Mouse (Mus musculus) hindbrain, embryonic 13.5 days (tissue): ENCODE measurements at regions not wholly inside any gene's neighbourhood (a gene's known extent, or its start where the extent isn't known, plus 50 kb on each side); places are given as distances from the start of the nearest gene placed in this dataset.

Experiments
- ATAC-seq: fragments of 200-750 bp; cut with Nextera tagmentation; 2 replicates; pipeline ENCODE4 v1.8.0; 2017; ENCODE audit warnings: moderate TSS enrichment; ENCODE audit not compliant: low FRiP score
- H3K27ac ChIP-seq: fragments of 300-500 bp; sonication (generic); 2 replicates; pipeline ENCODE4 v1.5.1; 2015; ENCODE audit warnings: inconsistent platforms, mild to moderate bottlenecking, moderate library complexity
- H3K27me3 ChIP-seq: fragments of 300-500 bp; sonication (generic); 2 replicates; pipeline ENCODE4 v1.6.1; 2015; ENCODE audit warnings: mild to moderate bottlenecking, inconsistent platforms
- H3K36me3 ChIP-seq: fragments of 300-500 bp; sonication (generic); 2 replicates; pipeline ENCODE4 v1.6.1; 2015; ENCODE audit warnings: mild to moderate bottlenecking, inconsistent platforms
- H3K4me1 ChIP-seq: fragments of 300-500 bp; sonication (generic); replicated peaks from 2 replicates; pipeline ENCODE4 v1.6.1; 2015; ENCODE audit warnings: inconsistent platforms
- H3K4me2 ChIP-seq: fragments of 300-500 bp; sonication (generic); 2 replicates; pipeline ENCODE4 v1.6.1; 2015; ENCODE audit warnings: inconsistent platforms, mild to moderate bottlenecking, moderate library complexity
- H3K4me3 ChIP-seq: fragments of 300-500 bp; sonication (generic); 2 replicates; pipeline ENCODE4 v1.5.1; 2015; ENCODE audit warnings: mild to moderate bottlenecking, inconsistent platforms
- H3K9ac ChIP-seq: fragments of 300-500 bp; sonication (generic); 2 replicates; pipeline ENCODE4 v1.6.1; 2015; ENCODE audit warnings: mild to moderate bottlenecking, inconsistent platforms
- H3K9me3 ChIP-seq: fragments of 300-500 bp; sonication (generic); 2 replicates; pipeline ENCODE4 v1.6.1; 2016; ENCODE audit warnings: inconsistent platforms
- WGBS: fragments of 180-500 bp; shearing (Covaris S2); methylation state at CpG from one replicate; pipeline ENCODE4 v1.1.7; 2015; 5-methylcytosine and 5-hydroxymethylcytosine counted together

GRCm38 (mm10) chr17:45318211-45319076 lies 115.1 kb downstream of the Cdc5l start:
- Histone ChIP-seq H3K4me2 (no peak overlapping the region), H3K36me3 (no peaks in the 10 kb centered on the region), H3K27me3 (no peaks in the 10 kb centered on the region), H3K9ac (no peak overlapping the region), H3K27ac (no peak overlapping the region), H3K4me1 (peaks cover 10% of the 10 kb centered on the region), H3K4me3 (no peak overlapping the region), H3K9me3 (peaks cover 5% of the 10 kb centered on the region; the same call in 1 of the 2 replicates)
- WGBS: 68% methylated on average over 25 of the region's 25 CpGs
- no peak for ATAC-seq

GRCm38 (mm10) chr17:45312510-45313266 lies 120.8 kb downstream of the Cdc5l start:
- WGBS: 74% methylated on average over 5 of the region's 5 CpGs
- H3K9me3 ChIP-seq: peaks cover 15% of the 10 kb centered on the region; the same call in 1 of the 2 replicates
- H3K27me3 ChIP-seq: no peaks in the 10 kb centered on the region
- H3K36me3 ChIP-seq: no peaks in the 10 kb centered on the region
- no peak for ATAC-seq
- H3K4me2 ChIP-seq: no peak overlapping the region
- no peak overlapping the region for H3K9ac ChIP-seq
- no peak overlapping the region for H3K27ac ChIP-seq
- no peak overlapping the region for H3K4me3 ChIP-seq
- H3K4me1 ChIP-seq: 0 out of 2 replicates have a peak, but pooled peaks cover 2% of the 10 kb centered on the region

GRCm38 (mm10) chr17:45306506-45306905 lies 127.0 kb downstream of the Cdc5l start:
- H3K27me3 ChIP-seq: no peaks in the 10 kb centered on the region
- 81% methylated on average over 7 of the region's 7 CpGs for WGBS
- H3K4me3 ChIP-seq: no peak overlapping the region
- no peaks in the 10 kb centered on the region for H3K4me1 ChIP-seq
- no peak overlapping the region for H3K27ac ChIP-seq
- no peak for ATAC-seq
- H3K9ac ChIP-seq: no peak overlapping the region
- H3K4me2 ChIP-seq: no peak overlapping the region
- no peaks in the 10 kb centered on the region for H3K36me3 ChIP-seq
- peaks cover 10% of the 10 kb centered on the region; the same call in 1 of the 2 replicates for H3K9me3 ChIP-seq

GRCm38 (mm10) chr17:45303183-45303582 lies 130.4 kb downstream of the Cdc5l start:
- H3K9me3 ChIP-seq: no peaks in the 10 kb centered on the region
- no peak for ATAC-seq
- 75% methylated on average over 6 of the region's 6 CpGs for WGBS
- H3K36me3 ChIP-seq: no peaks in the 10 kb centered on the region
- no peak overlapping the region for H3K4me2 ChIP-seq
- no peak overlapping the region for H3K27ac ChIP-seq
- H3K4me3 ChIP-seq: no peak overlapping the region
- H3K9ac ChIP-seq: no peak overlapping the region
- no peaks in the 10 kb centered on the region for H3K27me3 ChIP-seq
- H3K4me1 ChIP-seq: peaks cover 3% of the 10 kb centered on the region; the same call in 1 of the 2 replicates

GRCm38 (mm10) chr17:45298355-45298754 lies 135.2 kb downstream of the Cdc5l start:
- ATAC-seq: no peak
- no peak overlapping the region for H3K4me3 ChIP-seq

GRCm38 (mm10) chr17:45297860-45298259 lies 135.7 kb downstream of the Cdc5l start:
- Histone ChIP-seq H3K4me1 (peaks cover 3% of the 10 kb centered on the region; the same call in 1 of the 2 replicates), H3K27ac (no peak overlapping the region), H3K27me3 (no peaks in the 10 kb centered on the region), H3K4me2 (no peak overlapping the region), H3K36me3 (no peaks in the 10 kb centered on the region), H3K9me3 (no peaks in the 10 kb centered on the region), H3K9ac (no peak overlapping the region), H3K4me3 (no peak overlapping the region)
- 85% methylated on average over 3 of the region's 3 CpGs for WGBS
- ATAC-seq: no peak

More at GRCm38 (mm10) chr17:45298355-45298754, 135.2 kb downstream of the Cdc5l start:
- Histone ChIP-seq H3K27ac (no peak overlapping the region), H3K36me3 (no peaks in the 10 kb centered on the region), H3K9me3 (no peaks in the 10 kb centered on the region), H3K4me2 (no peak overlapping the region), H3K4me1 (peaks cover 3% of the 10 kb centered on the region; the same call in 1 of the 2 replicates), H3K27me3 (no peaks in the 10 kb centered on the region), H3K9ac (no peak overlapping the region)
- 14% methylated on average over 4 of the region's 4 CpGs for WGBS

- no peak overlapping the region for H3K27ac ChIP-seq
- H3K4me1 ChIP-seq: peaks cover 3% of the 10 kb centered on the region; the same call in 1 of the 2 replicates
- no peaks in the 10 kb centered on the region for H3K9me3 ChIP-seq
- WGBS: 93% methylated on average over 1 of the region's 1 CpGs
- H3K4me3 ChIP-seq: no peak overlapping the region
- no peak for ATAC-seq
- H3K9ac ChIP-seq: no peak overlapping the region
- H3K27me3 ChIP-seq: no peaks in the 10 kb centered on the region
- no peaks in the 10 kb centered on the region for H3K36me3 ChIP-seq
- H3K4me2 ChIP-seq: no peak overlapping the region
Observed at GRCm38 (mm10) chr17:45296363-45296762, 137.2 kb downstream of the Cdc5l start.

- Histone ChIP-seq H3K9ac (no peak overlapping the region), H3K4me3 (no peak overlapping the region), H3K27me3 (no peaks in the 10 kb centered on the region), H3K27ac (no peak overlapping the region), H3K36me3 (no peaks in the 10 kb centered on the region), H3K9me3 (no peaks in the 10 kb centered on the region), H3K4me2 (no peak overlapping the region), H3K4me1 (peaks cover 3% of the 10 kb centered on the region; the same call in 1 of the 2 replicates)
- WGBS: 64% methylated on average over 4 of the region's 4 CpGs
- ATAC-seq: no peak
Observed at GRCm38 (mm10) chr17:45294886-45295285, 138.7 kb downstream of the Cdc5l start.

- no peak for ATAC-seq
- H3K4me2 ChIP-seq: no peak overlapping the region
Observed at GRCm38 (mm10) chr17:45294256-45294865, 139.2 kb downstream of the Cdc5l start.

GRCm38 (mm10) chr17:45292883-45293282 lies 140.7 kb downstream of the Cdc5l start:
- no peak overlapping the region for H3K4me2 ChIP-seq
- no peak for ATAC-seq
- 88% methylated on average over 7 of the region's 7 CpGs for WGBS

More at GRCm38 (mm10) chr17:45294256-45294865, 139.2 kb downstream of the Cdc5l start:
- H3K9ac ChIP-seq: no peak overlapping the region
- H3K9me3 ChIP-seq: no peaks in the 10 kb centered on the region
- H3K36me3 ChIP-seq: no peaks in the 10 kb centered on the region
- H3K4me1 ChIP-seq: peaks cover 3% of the 10 kb centered on the region; the same call in 1 of the 2 replicates
- no peak overlapping the region for H3K4me3 ChIP-seq
- WGBS: 91% methylated on average over 11 of the region's 11 CpGs
- H3K27ac ChIP-seq: no peak overlapping the region
- no peaks in the 10 kb centered on the region for H3K27me3 ChIP-seq

GRCm38 (mm10) chr17:45291052-45291451 lies 142.5 kb downstream of the Cdc5l start:
- H3K4me1 ChIP-seq: no peaks in the 10 kb centered on the region
- H3K4me2 ChIP-seq: no peak overlapping the region
- no peak overlapping the region for H3K27ac ChIP-seq
- no peak for ATAC-seq
- H3K27me3 ChIP-seq: no peaks in the 10 kb centered on the region
- no peak overlapping the region for H3K4me3 ChIP-seq
- H3K36me3 ChIP-seq: no peaks in the 10 kb centered on the region
- whole genome bisulfite sequencing: 63% methylated on average over 5 of the region's 5 CpGs
- no peaks in the 10 kb centered on the region for H3K9me3 ChIP-seq
- no peak overlapping the region for H3K9ac ChIP-seq

More at GRCm38 (mm10) chr17:45292883-45293282, 140.7 kb downstream of the Cdc5l start:
- no peaks in the 10 kb centered on the region for H3K4me1 ChIP-seq
- no peaks in the 10 kb centered on the region for H3K9me3 ChIP-seq
- H3K36me3 ChIP-seq: no peaks in the 10 kb centered on the region
- no peak overlapping the region for H3K27ac ChIP-seq
- H3K4me3 ChIP-seq: no peak overlapping the region
- H3K9ac ChIP-seq: no peak overlapping the region
- H3K27me3 ChIP-seq: no peaks in the 10 kb centered on the region

GRCm38 (mm10) chr17:45285621-45286189 lies 147.8 kb downstream of the Cdc5l start:
- no peaks in the 10 kb centered on the region for H3K27me3 ChIP-seq
- no peak overlapping the region for H3K4me2 ChIP-seq
- H3K27ac ChIP-seq: no peak overlapping the region
- H3K4me3 ChIP-seq: no peak overlapping the region
- no peaks in the 10 kb centered on the region for H3K9me3 ChIP-seq
- no peak for ATAC-seq
- no peaks in the 10 kb centered on the region for H3K36me3 ChIP-seq
- no peaks in the 10 kb centered on the region for H3K4me1 ChIP-seq
- WGBS: 96% methylated on average over 3 of the region's 3 CpGs
- H3K9ac ChIP-seq: no peak overlapping the region
